Mouse (Mus musculus) olfactory bulb, adult 2 months (tissue): ENCODE measurements around the gene Arhgap44. TPM values are rescaled to one million over a fixed set of nuclear protein-coding genes. Genes with fewer than 3 reads are reported as not detected.
A peak's percentile ranks its signal among the peaks of the same experiment; 100 is the strongest.

Experiments used
- H3K27ac ChIP-seq: fragments of 200-500 bp; 2 replicates; pipeline ENCODE4 v1.5.1; 2012; ENCODE audit warnings: low read depth, low read length; ENCODE audit not compliant: insufficient read depth
- H3K4me1 ChIP-seq: fragments of 200-500 bp; 2 replicates; pipeline ENCODE4 v1.6.1; 2012; ENCODE audit warnings: low read length; ENCODE audit not compliant: control insufficient read depth, insufficient read depth
- H3K4me3 ChIP-seq: fragments of 200-500 bp; 2 replicates; pipeline ENCODE4 v1.5.1; 2012; ENCODE audit warnings: mild to moderate bottlenecking, low read depth, low read length, moderate library complexity; ENCODE audit not compliant: insufficient read depth
- CTCF ChIP-seq: fragments of 200-500 bp; IDR thresholded peaks from 2 replicates; pipeline ENCODE4 v1.5.1; 2012; ENCODE audit warnings: low read depth, mild to moderate bottlenecking, low read length, moderate library complexity; ENCODE audit not compliant: insufficient read depth
- POLR2A ChIP-seq: fragments of 200-500 bp; IDR thresholded peaks from 2 replicates; pipeline ENCODE4 v1.6.1; 2012; ENCODE audit warnings: mild to moderate bottlenecking, low read depth, low read length, moderate library complexity; ENCODE audit not compliant: insufficient read depth
- WGBS: fragments of 180-500 bp; shearing (Covaris S2); methylation state at CpG from one replicate; pipeline ENCODE4 v1.1.7; 2018; 5-methylcytosine and 5-hydroxymethylcytosine counted together
- polyA plus RNA-seq: library from polyadenylated mRNA; stranded (reverse); fragments of >200 nt; gene quantifications from 2 replicates; pipeline ENCODE4 v1.2.4, GENCODE M21; 2012; ENCODE audit warnings: low replicate concordance; ENCODE audit not compliant: missing spikeins, insufficient read depth, insufficient read length

Gene Arhgap44
- polyA plus RNA-seq, 1 experiment, result not detected

DNA sequence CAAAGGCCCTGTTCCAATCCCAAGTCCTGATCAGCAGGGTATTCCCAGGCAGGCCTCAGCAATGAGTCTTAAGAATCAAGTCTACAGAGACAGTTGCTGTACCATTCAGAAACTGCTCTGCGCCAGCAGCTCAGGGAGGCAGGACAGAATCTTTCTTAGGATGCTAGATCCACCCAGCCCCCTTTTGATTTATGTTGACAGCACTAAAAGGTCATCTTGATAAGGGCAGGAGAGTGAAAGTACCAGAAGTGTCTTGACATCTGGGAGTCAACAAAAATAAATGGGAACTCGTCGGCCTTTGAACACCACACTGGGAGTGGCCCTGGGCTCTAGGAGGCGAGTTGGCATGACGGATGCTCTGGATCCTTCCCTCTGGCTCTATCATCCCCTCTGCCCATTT, 159.2 kb downstream of the Arhgap44 start:
- no peak overlapping the region for H3K27ac ChIP-seq
- no peak for TF ChIP-seq CTCF
- WGBS, result 98% methylated on average over 5 of the region's 5 CpGs
- no peaks in the 10 kb centered on the region for H3K4me1 ChIP-seq
- no peak overlapping the region for H3K4me3 ChIP-seq

- 86% methylated on average over 14 of the region's 14 CpGs for WGBS
- Histone ChIP-seq H3K4me3 (no peak overlapping the region), H3K4me1 (no peaks in the 10 kb centered on the region), H3K27ac (no peak overlapping the region)
- TF ChIP-seq POLR2A, result no peak
- no peak for TF ChIP-seq CTCF
Observed at GRCm38 (mm10) chr11:65001729-65002128, 161.0 kb downstream of the Arhgap44 start.

- 55% methylated on average over 5 of the region's 5 CpGs for WGBS
- Histone ChIP-seq H3K4me1 (no peaks in the 10 kb centered on the region), H3K4me3 (no peak overlapping the region), H3K27ac (no peak overlapping the region)
- no peak for TF ChIP-seq POLR2A
- TF ChIP-seq CTCF, result no peak
Observed at GRCm38 (mm10) chr11:64999685-65000084, 163.1 kb downstream of the Arhgap44 start.

DNA sequence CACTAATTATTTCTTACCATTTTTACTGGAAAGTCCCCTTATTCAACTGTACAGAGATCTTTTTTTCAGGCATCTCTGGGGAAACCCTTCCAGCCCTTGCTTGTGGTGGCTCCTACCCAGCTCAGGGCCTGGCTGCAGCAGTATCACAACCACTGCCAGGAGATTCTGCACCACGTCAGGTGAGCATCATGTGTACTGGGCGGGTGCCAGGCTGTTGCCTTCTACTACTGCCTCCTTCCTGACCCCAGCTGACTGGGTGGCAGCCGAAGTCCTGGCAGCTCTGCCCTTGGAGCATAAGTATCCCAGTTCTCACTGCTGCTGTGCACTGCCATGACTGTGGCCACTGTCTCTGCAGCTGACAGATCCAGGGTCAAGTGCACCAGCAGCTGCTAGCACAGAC, 164.3 kb downstream of the Arhgap44 start:
- WGBS, result 92% methylated on average over 3 of the region's 3 CpGs
- no peak for TF ChIP-seq POLR2A
- TF ChIP-seq CTCF, result no peak
- no peaks in the 10 kb centered on the region for H3K4me1 ChIP-seq
- no peak overlapping the region for H3K27ac ChIP-seq
- no peak overlapping the region for H3K4me3 ChIP-seq

GRCm38 (mm10) chr11:64988556-64988955, 174.2 kb downstream of the Arhgap44 start:
- Histone ChIP-seq H3K4me3 (no peak overlapping the region), H3K27ac (no peak overlapping the region), H3K4me1 (no peaks in the 10 kb centered on the region)
- 96% methylated on average over 2 of the region's 2 CpGs for WGBS
- TF ChIP-seq POLR2A, result no peak
- no peak for TF ChIP-seq CTCF

DNA sequence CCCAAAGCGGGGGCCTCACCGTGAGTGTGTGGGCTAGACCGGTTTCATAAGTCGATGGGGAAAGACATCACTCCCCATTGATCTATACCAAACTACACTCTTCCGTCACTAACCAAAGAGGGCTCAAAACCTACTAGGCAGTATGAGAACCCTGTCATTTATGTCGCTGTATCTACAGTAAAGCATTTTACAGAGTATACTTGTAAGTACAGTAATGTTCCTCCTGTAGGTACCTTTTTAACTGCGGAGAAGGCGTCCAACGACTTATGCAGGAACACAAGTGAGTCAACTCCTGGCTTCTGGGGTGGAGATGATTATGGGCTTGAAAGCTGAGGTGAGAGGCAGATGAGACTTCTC, 183.3 kb downstream of the Arhgap44 start:
- TF ChIP-seq CTCF (no peak), POLR2A (no peak)
- peak overlapping the region; percentile 72 for H3K4me3 ChIP-seq
- H3K4me1 ChIP-seq, result peaks cover 4% of the 10 kb centered on the region; the same call in 1 of the 2 replicates
- H3K27ac ChIP-seq, result no peak overlapping the region
- WGBS, result 4% methylated on average over 9 of the region's 9 CpGs

GRCm38 (mm10) chr11:64978720-64979488, 183.9 kb downstream of the Arhgap44 start, which contains the start of gene Elac2:
TSS of gene Elac2 (plus strand) at chr11:64979038.
- TF ChIP-seq CTCF, result no peak
- TF ChIP-seq POLR2A, result peak; percentile 81
- no peak within 1 kb of the TSS for H3K27ac ChIP-seq

DNA sequence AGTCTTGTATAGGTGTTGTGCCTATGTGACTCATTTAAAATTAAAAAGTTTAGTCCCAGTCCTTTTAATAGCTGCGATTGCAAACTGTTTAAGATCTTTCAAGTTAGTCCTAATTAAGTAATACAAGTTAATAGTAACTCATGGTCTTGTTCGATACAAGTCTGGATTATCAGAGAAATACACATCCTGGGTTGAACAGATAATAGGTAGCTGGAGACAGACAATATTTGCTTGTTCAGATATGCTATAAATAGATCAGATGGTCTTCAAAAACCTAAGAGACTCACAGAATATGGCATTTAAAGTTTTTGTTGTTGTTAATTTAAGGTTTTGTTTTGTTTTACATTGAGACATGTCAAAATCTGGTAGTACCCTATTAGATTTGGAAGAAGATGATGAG, 190.3 kb downstream of the Arhgap44 start:
- no peak overlapping the region for H3K4me3 ChIP-seq
- no peak overlapping the region for H3K27ac ChIP-seq
- no peak for TF ChIP-seq CTCF
- TF ChIP-seq POLR2A, result no peak
- H3K4me1 ChIP-seq, result no peaks in the 10 kb centered on the region
- WGBS, result 71% methylated on average over 2 of the region's 2 CpGs

More at GRCm38 (mm10) chr11:64978720-64979488, 183.9 kb downstream of the Arhgap44 start, which contains the start of gene Elac2:
- under 1% methylated on average over 65 of the region's 65 CpGs for WGBS
- Histone ChIP-seq H3K4me3 (peak within 1 kb of the TSS; percentile 72), H3K4me1 (peaks cover 4% of the 10 kb centered on the region; the same call in 1 of the 2 replicates)

- TF ChIP-seq CTCF (no peak), POLR2A (no peak)
- no peaks in the 10 kb centered on the region for H3K4me1 ChIP-seq
- no peak overlapping the region for H3K27ac ChIP-seq
- WGBS, result 83% methylated on average over 3 of the region's 3 CpGs
- H3K4me3 ChIP-seq, result no peak overlapping the region
Observed at GRCm38 (mm10) chr11:64971471-64971988, 191.2 kb downstream of the Arhgap44 start.

GRCm38 (mm10) chr11:64968939-64969342, 193.8 kb downstream of the Arhgap44 start:
- no peak for TF ChIP-seq CTCF
- TF ChIP-seq POLR2A, result no peak
- H3K4me1 ChIP-seq, result no peaks in the 10 kb centered on the region
- H3K27ac ChIP-seq, result no peak overlapping the region
- H3K4me3 ChIP-seq, result no peak overlapping the region
- WGBS, result 55% methylated on average over 4 of the region's 4 CpGs
